Mouse (Mus musculus): Measurements from ENCODE around the gene Wdr17. TPM values are rescaled to one million over a fixed set of nuclear protein-coding genes. Genes with fewer than 3 reads are reported as not detected.
"Not testable (repeated sequence)": the region's sequence is repeated elsewhere in the genome, so short reads cannot be mapped to it uniquely, and the experiment has no call there.

The Wdr17 gene
- total RNA-seq, 2 experiments from 2014 or later = 29.1 to 30.2 TPM

GRCm38 (mm10) chr8:54791858-54792698 is 94.9 kb downstream of the Wdr17 start:
- peak in 1 of 2 experiments; percentile 11 for DNase-seq

- DNase-seq = peak; percentile 53 to 55
Observed at GRCm38 (mm10) chr8:54780134-54780942, 106.6 kb downstream of the Wdr17 start.

DNA sequence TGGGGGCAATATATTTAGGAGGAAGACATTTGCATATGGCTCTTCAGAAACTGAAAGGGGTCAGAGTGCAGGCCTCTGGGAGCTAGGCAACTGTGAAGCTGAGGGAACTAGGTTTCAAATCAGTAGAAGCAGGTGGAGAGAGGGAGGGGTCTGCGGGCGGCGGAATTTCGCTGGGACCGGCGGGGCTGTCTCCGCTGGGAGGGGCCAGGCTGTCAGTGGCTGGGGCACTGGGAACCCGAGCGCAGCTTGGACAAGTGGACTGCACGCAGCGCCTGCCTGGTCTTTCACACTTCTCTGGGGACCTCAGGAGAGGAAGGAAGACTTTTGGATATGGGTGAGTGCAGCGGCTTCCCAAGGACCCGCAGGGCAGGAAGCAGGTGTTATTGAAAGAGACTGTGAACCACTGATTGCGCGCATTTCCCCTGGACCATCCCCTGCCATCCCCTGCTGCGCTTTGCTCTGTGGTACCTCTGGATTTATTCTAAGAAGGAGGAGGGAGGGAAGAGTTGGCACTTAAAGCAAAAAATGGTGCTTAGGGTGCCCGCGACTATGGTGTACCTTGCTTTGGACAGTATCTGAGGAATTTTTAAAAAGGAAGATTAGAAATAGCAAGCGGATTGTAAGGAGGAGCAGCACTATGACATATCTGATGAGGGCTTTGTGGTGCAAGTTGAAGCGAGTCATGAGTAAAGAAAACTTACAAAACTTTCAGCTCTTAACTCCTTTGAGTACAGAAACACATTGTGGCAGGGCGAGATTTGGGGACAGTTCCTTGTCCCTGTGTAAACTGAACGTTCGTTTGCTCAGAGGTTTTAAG is 107.5 kb downstream of the Wdr17 start:
- peak; percentile 31 to 40 for DNase-seq

DNA sequence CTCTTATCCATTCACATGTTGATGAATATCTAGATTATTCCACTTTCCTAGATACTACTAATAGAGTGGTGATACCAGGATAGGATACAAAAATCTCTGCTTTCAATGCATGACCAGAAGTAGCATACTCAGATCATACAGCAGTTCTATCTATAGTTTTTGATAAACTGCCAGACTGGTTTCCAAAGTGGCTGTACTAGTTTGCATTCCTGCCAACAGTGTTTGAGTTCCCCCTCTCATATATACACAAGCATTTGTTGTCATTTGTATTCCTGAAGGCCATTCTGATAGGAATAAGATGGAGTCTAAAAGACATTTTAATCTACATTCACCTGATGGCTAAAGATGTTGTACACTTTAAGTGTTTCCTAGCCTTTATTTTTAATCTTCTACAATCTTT is 110.0 kb downstream of the Wdr17 start:
- no peak for DNase-seq

GRCm38 (mm10) chr8:54776241-54776640 is 110.7 kb downstream of the Wdr17 start:
- no peak for DNase-seq

DNA sequence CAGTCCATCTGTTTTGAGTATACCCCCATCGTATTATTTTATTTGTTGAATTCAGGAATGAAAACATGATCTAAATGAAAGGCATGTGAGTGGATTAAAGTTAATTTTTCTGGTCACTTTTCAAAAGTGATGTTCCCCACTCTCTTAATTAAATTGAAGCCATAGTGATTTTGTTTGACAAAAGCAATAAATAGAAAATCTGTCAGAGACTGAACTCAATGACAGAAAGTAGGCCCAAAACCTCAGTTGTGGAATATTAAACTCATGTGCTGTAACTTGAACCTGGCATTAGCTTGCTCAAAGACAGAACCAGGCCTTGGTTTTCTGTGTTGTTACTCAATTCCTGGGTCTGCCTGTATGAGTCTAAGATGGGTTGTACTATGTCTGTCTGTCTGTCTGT is 129.3 kb downstream of the Wdr17 start:
- no peak for DNase-seq

GRCm38 (mm10) chr8:54736660-54737312 is 150.2 kb downstream of the Wdr17 start:
- peak in 1 of 2 experiments; percentile 17 for DNase-seq

GRCm38 (mm10) chr8:54724668-54725035 is 162.3 kb downstream of the Wdr17 start:
- DNase-seq = no peak

GRCm38 (mm10) chr8:54723976-54724667 is 162.9 kb downstream of the Wdr17 start:
- peak; percentile 93 for DNase-seq

DNA sequence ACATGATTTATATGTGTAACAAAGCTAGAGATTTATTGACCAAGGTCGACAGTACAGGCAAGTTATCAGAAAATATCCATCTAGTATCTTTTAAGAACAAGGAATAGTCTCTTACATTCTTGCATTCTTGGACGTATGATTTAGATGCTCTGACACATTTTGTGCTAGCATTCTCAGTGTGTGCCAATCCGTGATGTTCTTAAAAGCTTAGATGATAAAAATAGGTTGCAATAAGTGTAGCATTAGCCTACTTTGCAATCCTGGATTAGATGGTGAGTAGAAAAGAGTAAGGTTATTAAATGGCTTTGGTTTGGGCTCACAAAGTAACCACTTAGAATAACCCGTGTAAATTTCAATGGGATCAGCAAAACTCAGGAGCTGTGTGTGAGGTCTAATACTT is 168.5 kb downstream of the Wdr17 start:
- DNase-seq = no peak

DNA sequence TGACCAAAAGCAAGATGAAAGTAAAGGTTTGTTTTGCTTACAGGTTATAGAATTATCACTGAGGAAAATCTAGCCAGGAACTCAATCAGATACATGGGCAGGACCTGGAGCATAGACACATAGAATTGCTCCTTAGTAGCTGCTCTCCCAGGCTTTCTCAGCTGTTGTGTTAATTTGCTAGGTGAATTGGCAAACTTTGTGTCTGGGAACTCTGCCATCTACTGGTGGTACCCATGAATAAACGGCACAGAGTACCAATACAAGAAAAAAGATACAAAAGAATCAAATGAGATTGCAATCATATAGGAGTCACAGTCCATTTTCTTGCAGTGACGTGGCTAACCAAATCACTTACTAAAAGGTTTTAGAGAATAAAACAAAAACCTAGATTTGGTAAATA is 181.2 kb downstream of the Wdr17 start:
- no peak for DNase-seq

GRCm38 (mm10) chr8:54671806-54672205 is 215.2 kb downstream of the Wdr17 start:
- DNase-seq = no peak

- DNase-seq = peak; percentile 33 to 43
Observed at GRCm38 (mm10) chr8:54667756-54668155, 219.2 kb downstream of the Wdr17 start.

DNA sequence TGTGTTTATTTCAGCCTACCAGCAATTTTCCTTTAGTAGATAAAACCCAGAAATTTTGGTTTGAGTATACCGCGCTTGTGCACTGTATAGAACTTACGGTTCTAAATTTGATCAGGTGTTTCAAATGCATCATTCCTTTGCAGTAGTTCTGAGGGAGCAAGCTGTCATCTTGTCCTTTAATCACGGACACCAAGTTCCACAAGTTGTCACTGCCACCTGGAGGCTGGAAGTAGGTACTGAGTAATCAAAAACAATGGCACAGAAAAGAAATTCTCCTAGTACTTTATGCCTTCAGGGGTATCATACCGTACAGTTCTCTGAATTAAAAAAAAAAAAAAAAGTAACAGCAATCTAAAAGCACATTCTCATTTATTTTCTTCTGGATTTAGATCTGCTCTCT is 226.3 kb downstream of the Wdr17 start:
- peak; percentile 6 to 35 for DNase-seq

DNA sequence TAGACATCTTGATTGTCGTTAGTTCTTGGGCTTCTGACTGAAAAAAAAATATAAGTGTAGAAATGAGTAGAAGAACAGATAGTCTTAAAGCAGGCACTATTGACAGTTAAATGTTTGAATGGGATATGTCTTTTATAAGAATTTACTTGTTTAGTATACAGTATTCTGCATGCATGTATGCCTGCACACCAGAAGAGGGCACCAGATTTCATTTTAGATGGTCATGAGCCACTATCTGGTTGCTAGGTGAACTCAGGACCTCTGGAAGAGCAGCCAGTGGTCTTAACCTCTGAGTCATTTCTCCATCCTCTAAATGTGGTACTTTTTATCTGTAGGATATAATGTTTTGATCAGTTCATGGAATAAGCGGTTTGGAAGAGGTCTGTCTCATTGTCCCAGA is 227.3 kb downstream of the Wdr17 start:
- DNase-seq = no peak

DNA sequence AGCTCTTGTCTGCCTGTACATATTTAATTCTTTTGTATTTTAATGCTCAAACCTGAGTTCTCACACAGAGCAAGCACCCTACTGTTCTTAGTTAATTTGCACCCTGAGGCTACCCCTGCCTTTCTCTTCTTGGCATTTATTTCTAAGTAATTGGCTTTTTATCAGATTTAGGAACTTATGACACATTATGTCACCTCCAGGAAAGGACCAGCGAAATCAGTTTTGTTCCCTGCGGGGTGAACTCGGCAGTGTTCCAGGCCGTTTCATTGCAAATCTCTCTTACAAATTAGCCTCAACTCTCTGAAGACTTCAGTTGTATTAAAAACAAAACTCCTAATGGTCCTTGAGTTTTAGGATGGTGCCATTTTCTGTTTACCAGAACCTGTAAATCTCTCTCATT is 248.3 kb downstream of the Wdr17 start:
- DNase-seq = no peak

- DNase-seq = not testable (repeated sequence)
Observed at GRCm38 (mm10) chr8:54616710-54617109, 270.3 kb downstream of the Wdr17 start.

- no peak for DNase-seq
Observed at GRCm38 (mm10) chr8:54610238-54610637, 276.7 kb downstream of the Wdr17 start.

- DNase-seq = no peak
Observed at GRCm38 (mm10) chr8:54609336-54609735, 277.6 kb downstream of the Wdr17 start.

- DNase-seq = no peak
Observed at GRCm38 (mm10) chr8:54603440-54603839, 283.5 kb downstream of the Wdr17 start.

- peak; percentile 24 to 38 for DNase-seq
Observed at GRCm38 (mm10) chr8:54600671-54601251, 286.2 kb downstream of the Wdr17 start, which contains the start of gene Spata4. Spata4 (plus strand) TSS chr8:54600781.
